Mouse (Mus musculus) lung, embryonic 14.5 days (tissue): ENCODE results near the gene Tax1bp3. TPM values are rescaled to one million over a fixed set of nuclear protein-coding genes. Genes with fewer than 3 reads are reported as not detected.

Experiments
- ATAC-seq: fragments of 200-750 bp; cut with Nextera tagmentation; 2 replicates; pipeline ENCODE4 v1.8.0; 2017; ENCODE audit warnings: mild to moderate bottlenecking, moderate TSS enrichment, moderate library complexity; ENCODE audit not compliant: insufficient read depth
- DNase-seq: peaks from one replicate; pipeline ENCODE4 v3.0.0-alpha.2; 2015
- H3K27ac ChIP-seq: fragments of 300-500 bp; sonication (generic); 2 replicates; pipeline ENCODE4 v1.5.1; 2014; ENCODE audit warnings: low read depth, mild to moderate bottlenecking, moderate library complexity
- H3K27me3 ChIP-seq: fragments of 300-500 bp; sonication (generic); 2 replicates; pipeline ENCODE4 v1.6.1; 2014; ENCODE audit warnings: low read length, control low read depth; ENCODE audit not compliant: insufficient read depth
- H3K36me3 ChIP-seq: fragments of 300-500 bp; sonication (generic); 2 replicates; pipeline ENCODE4 v1.6.1; 2014; ENCODE audit warnings: control low read depth; ENCODE audit not compliant: insufficient read depth
- H3K4me1 ChIP-seq: fragments of 300-500 bp; sonication (generic); 2 replicates; pipeline ENCODE4 v1.6.1; 2014; ENCODE audit warnings: antibody characterized with exemption, control low read depth; ENCODE audit not compliant: insufficient read depth
- H3K4me2 ChIP-seq: fragments of 300-500 bp; sonication (generic); 2 replicates; pipeline ENCODE4 v1.6.1; 2014; ENCODE audit warnings: mild to moderate bottlenecking
- H3K4me3 ChIP-seq: fragments of 300-500 bp; sonication (generic); 2 replicates; pipeline ENCODE4 v1.5.1; 2014; ENCODE audit warnings: low read depth, low read length
- H3K9ac ChIP-seq: fragments of 300-500 bp; sonication (generic); 2 replicates; pipeline ENCODE4 v1.6.1; 2014
- H3K9me3 ChIP-seq: fragments of 300-500 bp; sonication (generic); 2 replicates; pipeline ENCODE4 v1.6.1; 2016; ENCODE audit warnings: low read depth, low read length, control low read depth
- CTCF ChIP-seq: IDR thresholded peaks from 2 replicates; pipeline ENCODE4 v1.5.1; 2016; ENCODE audit warnings: antibody characterized with exemption, low read depth
- WGBS: fragments of 180-500 bp; shearing (Covaris S2); extraction: QIAGEN DNeasy Blood & Tissue Kit; methylation state at CpG from one replicate; pipeline ENCODE4 v1.1.7; 2014; 5-methylcytosine and 5-hydroxymethylcytosine counted together
- polyA plus RNA-seq: library from polyadenylated mRNA; unstranded; fragments of >200 nt; fragmentation: Nextera tagmentation; extraction: Ambion mirVana; gene quantifications from 2 replicates; pipeline ENCODE4 v1.2.1, GENCODE M21; 2014

The Tax1bp3 gene
- polyA plus RNA-seq, 1 experiment from 2014 or later = 252 TPM

- Histone ChIP-seq H3K27ac (no peak overlapping the region), H3K4me3 (no peak overlapping the region), H3K27me3 (no peaks in the 10 kb centered on the region), H3K36me3 (0 out of 2 replicates have a peak, but pooled peaks cover 4% of the 10 kb centered on the region), H3K4me2 (no peak overlapping the region), H3K4me1 (no peaks in the 10 kb centered on the region), H3K9ac (no peak overlapping the region), H3K9me3 (no peaks in the 10 kb centered on the region)
- ATAC-seq = no peak
- TF ChIP-seq CTCF = no peak
- WGBS = 76% methylated on average over 6 of the region's 6 CpGs
- DNase-seq = no peak
These were observed 16.2 kb downstream of the Tax1bp3 start for GRCm38 (mm10) chr11:73193047-73193446.

- Histone ChIP-seq H3K9me3 (no peaks in the 10 kb centered on the region), H3K4me2 (no peak overlapping the region), H3K4me1 (no peaks in the 10 kb centered on the region), H3K4me3 (no peak overlapping the region), H3K27me3 (no peaks in the 10 kb centered on the region), H3K27ac (no peak overlapping the region), H3K36me3 (0 out of 2 replicates have a peak, but pooled peaks cover 4% of the 10 kb centered on the region), H3K9ac (no peak overlapping the region)
- no peak for DNase-seq
- ATAC-seq = no peak
- WGBS = 60% methylated on average over 2 of the region's 2 CpGs
- no peak for TF ChIP-seq CTCF
These were observed 17.6 kb downstream of the Tax1bp3 start for GRCm38 (mm10) chr11:73194444-73194843.

GRCm38 (mm10) chr11:73198190-73198589, 21.3 kb downstream of the Tax1bp3 start:
- no peak for TF ChIP-seq CTCF
- Histone ChIP-seq H3K36me3 (no peaks in the 10 kb centered on the region), H3K4me2 (peak overlapping the region; percentile 97), H3K27me3 (no peaks in the 10 kb centered on the region), H3K9me3 (no peaks in the 10 kb centered on the region), H3K4me3 (peak overlapping the region; percentile 61), H3K9ac (peak overlapping the region; percentile 69), H3K27ac (no peak overlapping the region), H3K4me1 (no peaks in the 10 kb centered on the region)
- DNase-seq (no peak), ATAC-seq (no peak)
- 11% methylated on average over 1 of the region's 1 CpGs for WGBS

- peak; percentile 84 for DNase-seq
- H3K27ac ChIP-seq = no peak within 1 kb of the TSS
- peak within 1 kb of the TSS; percentile 69 for H3K9ac ChIP-seq
- no peaks in the 10 kb centered on the region for H3K4me1 ChIP-seq
- H3K9me3 ChIP-seq = no peaks in the 10 kb centered on the region
- no peaks in the 10 kb centered on the region for H3K36me3 ChIP-seq
- H3K27me3 ChIP-seq = no peaks in the 10 kb centered on the region
- peak; percentile 96 for ATAC-seq
- no peak for TF ChIP-seq CTCF
- 1% methylated on average over 22 of the region's 22 CpGs for WGBS
- H3K4me2 ChIP-seq = peak within 1 kb of the TSS; percentile 97
- H3K4me3 ChIP-seq = peak within 1 kb of the TSS; percentile 61
These were observed 21.8 kb downstream of the Tax1bp3 start, which contains the start of gene Ctns for GRCm38 (mm10) chr11:73198603-73199229. Ctns (minus strand) TSS chr11:73199042.

GRCm38 (mm10) chr11:73199230-73199712, 22.4 kb downstream of the Tax1bp3 start, which contains the start of gene Shpk:
Shpk (plus strand) TSS chr11:73199460.
- DNase-seq (peak; percentile 97), ATAC-seq (peak; percentile 98)
- no peaks in the 10 kb centered on the region for H3K36me3 ChIP-seq
- no peaks in the 10 kb centered on the region for H3K4me1 ChIP-seq
- H3K27ac ChIP-seq = no peak within 1 kb of the TSS
- H3K9me3 ChIP-seq = no peaks in the 10 kb centered on the region
- H3K4me2 ChIP-seq = peak within 1 kb of the TSS; percentile 97
- WGBS = under 1% methylated on average over 32 of the region's 32 CpGs
- TF ChIP-seq CTCF = 0 out of 2 replicates have a peak, but pooled peaks have one; percentile 4
- no peaks in the 10 kb centered on the region for H3K27me3 ChIP-seq
- peak within 1 kb of the TSS; percentile 61 for H3K4me3 ChIP-seq
- peak within 1 kb of the TSS; percentile 69 for H3K9ac ChIP-seq

GRCm38 (mm10) chr11:73199879-73200278, 23.0 kb downstream of the Tax1bp3 start:
- H3K27ac ChIP-seq = no peak overlapping the region
- no peak for TF ChIP-seq CTCF
- ATAC-seq (no peak), DNase-seq (no peak)
- WGBS = under 1% methylated on average over 12 of the region's 12 CpGs
- H3K4me3 ChIP-seq = peak overlapping the region; percentile 61
- no peaks in the 10 kb centered on the region for H3K9me3 ChIP-seq
- H3K36me3 ChIP-seq = no peaks in the 10 kb centered on the region
- no peaks in the 10 kb centered on the region for H3K4me1 ChIP-seq
- H3K9ac ChIP-seq = peak overlapping the region; percentile 69
- H3K4me2 ChIP-seq = peak overlapping the region; percentile 97
- no peaks in the 10 kb centered on the region for H3K27me3 ChIP-seq

GRCm38 (mm10) chr11:73201021-73201420, 24.1 kb downstream of the Tax1bp3 start:
- no peak for TF ChIP-seq CTCF
- Histone ChIP-seq H3K4me3 (no peak overlapping the region), H3K4me2 (no peak overlapping the region), H3K36me3 (no peaks in the 10 kb centered on the region), H3K27me3 (no peaks in the 10 kb centered on the region), H3K9ac (no peak overlapping the region), H3K9me3 (no peaks in the 10 kb centered on the region), H3K27ac (no peak overlapping the region), H3K4me1 (no peaks in the 10 kb centered on the region)
- WGBS = 49% methylated on average over 2 of the region's 2 CpGs
- DNase-seq (peak; percentile 20), ATAC-seq (no peak)
